Mouse (Mus musculus) megakaryocyte, embryonic 14.5 days (primary cell): ENCODE measurements around the gene Cftr.

Experiments
- FLI1 ChIP-seq: IDR thresholded peaks from 2 replicates; pipeline ENCODE4 v1.6.1; 2012; ENCODE audit warnings: low read length, inconsistent platforms, mixed read lengths
- GATA1 ChIP-seq: IDR thresholded peaks from 3 replicates; pipeline ENCODE4 v1.6.1; 2012; ENCODE audit warnings: mixed read lengths, low read length, inconsistent platforms, borderline replicate concordance

DNA sequence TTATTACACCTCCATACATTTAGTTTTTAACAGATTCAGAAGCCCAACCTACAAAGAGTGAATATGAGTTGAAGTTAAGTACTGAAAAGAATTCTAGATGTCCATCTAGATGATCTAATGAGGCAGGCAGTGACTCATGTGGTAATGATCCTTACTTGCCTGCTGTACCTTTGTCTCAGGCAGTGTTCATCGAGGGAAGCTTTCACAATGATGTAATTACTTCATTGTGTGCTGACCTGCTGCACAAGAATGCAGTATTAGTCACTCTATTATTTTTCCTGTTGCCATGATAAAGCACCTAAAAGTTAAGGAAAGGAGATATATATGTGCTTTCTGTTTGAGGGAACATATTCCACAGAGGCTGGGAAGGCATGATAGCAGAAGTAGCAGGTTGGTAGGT, 100.5 kb downstream of the Cftr start:
- no peak for TF ChIP-seq GATA1
- TF ChIP-seq FLI1, result no peak
